Mouse (Mus musculus) cerebellum, adult (tissue): ENCODE data around the gene Fbxl8.

Experiments used
- ATAC-seq: cut with Nextera tagmentation; 2 replicates; pipeline ENCODE4 v1.9.2; 2017; ENCODE audit warnings: mild to moderate bottlenecking, moderate library complexity, mixed read lengths; ENCODE audit not compliant: insufficient number of reproducible peaks, low FRiP score, low TSS enrichment

The Fbxl8 gene

GRCm38 (mm10) chr8:105299962-105300361, 35.5 kb downstream of the Fbxl8 start:
- ATAC-seq = no peak

GRCm38 (mm10) chr8:105303396-105303795, 38.9 kb downstream of the Fbxl8 start:
- no peak for ATAC-seq

GRCm38 (mm10) chr8:105303874-105304273, 39.4 kb downstream of the Fbxl8 start:
- ATAC-seq = no peak

GRCm38 (mm10) chr8:105304325-105305210, 40.1 kb downstream of the Fbxl8 start:
- ATAC-seq = no peak

GRCm38 (mm10) chr8:105305211-105306145, 41.0 kb downstream of the Fbxl8 start, which contains the start of gene Elmo3:
Gene Elmo3, plus strand, starts transcription at chr8:105305601.
- peak; percentile 14; the same call in 1 of the 2 replicates for ATAC-seq

- no peak for ATAC-seq
Measured at GRCm38 (mm10) chr8:105306146-105306691, 41.8 kb downstream of the Fbxl8 start.

GRCm38 (mm10) chr8:105307670-105308069, 43.2 kb downstream of the Fbxl8 start:
- ATAC-seq = no peak

- no peak for ATAC-seq
Measured at GRCm38 (mm10) chr8:105308428-105308827, 44.0 kb downstream of the Fbxl8 start.

GRCm38 (mm10) chr8:105309142-105309847, 44.8 kb downstream of the Fbxl8 start:
- peak; percentile 74 for ATAC-seq

GRCm38 (mm10) chr8:105310118-105310517, 45.7 kb downstream of the Fbxl8 start:
- no peak for ATAC-seq

GRCm38 (mm10) chr8:105311718-105312117, 47.3 kb downstream of the Fbxl8 start:
- ATAC-seq = no peak

GRCm38 (mm10) chr8:105312891-105313481, 48.5 kb downstream of the Fbxl8 start:
- no peak for ATAC-seq

- ATAC-seq = no peak
Measured at GRCm38 (mm10) chr8:105313622-105314402, 49.4 kb downstream of the Fbxl8 start.

- no peak for ATAC-seq
Measured at GRCm38 (mm10) chr8:105315073-105315769, 50.8 kb downstream of the Fbxl8 start.

- ATAC-seq = no peak
Measured at GRCm38 (mm10) chr8:105317941-105318340, 53.5 kb downstream of the Fbxl8 start.

GRCm38 (mm10) chr8:105318662-105319190, 54.3 kb downstream of the Fbxl8 start:
- no peak for ATAC-seq
